Mouse (Mus musculus): ENCODE measurements at regions not wholly inside any gene's neighbourhood (a gene's known extent, or its start where the extent isn't known, plus 50 kb on each side); places are given as distances from the start of the nearest gene placed in this dataset.

- TF ChIP-seq CTCF (conservative IDR thresholded peaks at IDR 0.05 in 1 of 2, IDR thresholded peaks at IDR 0.05 in 1 of 2; ENCODE audit: low read depth in 2 of 2, low read length in 2 of 2) (no peak), PAX5 (IDR thresholded peaks at IDR 0.05; ENCODE audit: low read length) (no peak), CHD2 (IDR thresholded peaks at IDR 0.05; ENCODE audit: low read length) (no peak), SIN3A (IDR thresholded peaks at IDR 0.05; ENCODE audit: low read length) (no peak), ZC3H11A (IDR thresholded peaks at IDR 0.05; ENCODE audit: low read depth, low read length) (no peak), UBTF (IDR thresholded peaks at IDR 0.05; ENCODE audit: low read depth, low read length) (no peak), SMC3 (IDR thresholded peaks at IDR 0.05; ENCODE audit: low read depth, low read length) (no peak), EP300 (IDR thresholded peaks at IDR 0.05; ENCODE audit: low read length) (no peak), ZNF384 (IDR thresholded peaks at IDR 0.05; ENCODE audit: low read depth, low read length) (no peak), HCFC1 (IDR thresholded peaks at IDR 0.05; ENCODE audit: low read depth, low read length) (no peak), MYC (IDR thresholded peaks at IDR 0.05; ENCODE audit: low read depth, low read length) (no peak), MEF2A (IDR thresholded peaks at IDR 0.05; ENCODE audit: borderline replicate concordance, low read depth, low read length) (no peak), MAX (IDR thresholded peaks at IDR 0.05; ENCODE audit: low read length) (no peak), GABPA (IDR thresholded peaks at IDR 0.05; ENCODE audit: insufficient replicate concordance, low read depth, low read length) (no peak)
Observed at GRCm38 (mm10) chr1:75797793-75798192, 251.7 kb downstream of the Slc4a3 start.

Data from CH12.LX (cell line).